Mouse (Mus musculus): ENCODE measurements around the gene Acta2.

DNA sequence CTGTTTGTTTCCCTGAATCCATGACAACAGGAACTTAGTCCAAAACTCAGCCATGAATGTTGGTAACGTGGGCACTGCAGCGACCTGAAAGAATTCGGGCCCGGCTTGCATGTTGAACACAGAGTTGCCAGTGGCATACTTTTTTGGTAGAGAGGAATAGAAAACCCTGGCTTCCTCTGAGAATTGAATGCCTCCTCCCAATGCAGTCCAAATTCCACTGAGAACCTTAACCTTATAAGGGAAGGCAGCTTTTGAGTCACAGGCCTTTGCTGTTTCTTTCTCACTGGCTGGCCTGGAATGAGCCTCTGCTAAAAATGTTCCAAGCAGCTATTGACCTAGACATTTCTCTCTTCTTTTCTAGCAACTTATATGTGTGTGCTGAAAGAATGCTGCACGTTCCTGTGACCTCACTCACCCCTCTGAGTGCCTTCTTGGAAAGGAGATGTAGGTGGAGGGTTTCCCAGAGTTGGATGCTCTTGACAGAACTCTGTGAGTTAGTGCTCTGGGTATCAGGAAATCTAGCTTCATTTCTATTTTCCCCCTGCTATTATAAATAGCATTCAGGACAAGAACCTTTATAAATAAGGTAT, 10.3 kb upstream of the Acta2 start:
- TF ChIP-seq POLR2A (IDR thresholded peaks at IDR 0.05; ENCODE audit: borderline replicate concordance, low read depth, low read length): no peak
- no peak for TF ChIP-seq CTCF (IDR thresholded peaks at IDR 0.05; ENCODE audit: low read depth, low read length)

Measured in bone marrow macrophage, adult 2 months (primary cell).